Mouse (Mus musculus) kidney, postnatal 14 days (tissue): ENCODE data around the gene B4gat1.
"Not testable (repeated sequence)": the region's sequence is repeated elsewhere in the genome, so short reads cannot be mapped to it uniquely, and the experiment has no call there.

ENCODE experiments used
- DNase-seq: peaks from one replicate; pipeline ENCODE4 v3.0.0; 2022; ENCODE audit warnings: mixed read lengths

The B4gat1 gene

DNA sequence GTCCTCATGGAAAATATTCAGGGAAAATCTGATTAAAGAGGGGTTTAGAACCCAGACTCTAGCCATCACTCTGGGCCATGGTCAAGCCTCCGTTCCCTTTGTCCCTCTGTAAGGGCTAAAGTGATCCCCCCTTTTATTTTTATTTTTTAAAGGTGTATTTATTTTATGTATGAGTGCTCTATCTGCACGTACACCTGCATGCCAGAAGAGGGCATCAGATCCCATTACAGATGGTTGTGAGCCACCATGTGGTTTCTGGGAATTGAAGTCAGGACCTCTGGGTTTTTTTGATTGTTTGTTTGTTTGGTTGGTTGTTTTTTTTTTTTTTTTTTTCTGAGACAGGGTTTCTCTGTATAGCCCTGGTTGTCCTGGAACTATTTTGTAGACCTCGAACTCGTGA lies 47.9 kb downstream of the B4gat1 start:
- not testable (repeated sequence) for DNase-seq

GRCm38 (mm10) chr19:5087884-5088728 lies 49.5 kb downstream of the B4gat1 start, which contains the start of gene Yif1a:
Gene Yif1a (plus strand): TSS chr19:5088538.
- peak; percentile 98 for DNase-seq

GRCm38 (mm10) chr19:5089324-5089723 lies 50.7 kb downstream of the B4gat1 start:
- no peak for DNase-seq
